Mouse (Mus musculus) heart, embryonic 13.5 days (tissue): ENCODE results near the gene Cldn19. TPM values are rescaled to one million over a fixed set of nuclear protein-coding genes. Genes with fewer than 3 reads are reported as not detected.

Source experiments
- ATAC-seq: fragments of 200-750 bp; cut with Nextera tagmentation; 2 replicates; pipeline ENCODE4 v1.8.0; 2017; ENCODE audit warnings: moderate TSS enrichment; ENCODE audit not compliant: insufficient number of reproducible peaks, low FRiP score, low TSS enrichment; ENCODE audit errors: extremely low read depth
- H3K27ac ChIP-seq: fragments of 300-500 bp; sonication (generic); replicated peaks from 2 replicates; pipeline ENCODE4 v1.5.1; 2015; ENCODE audit warnings: moderate library complexity, mild to moderate bottlenecking, inconsistent platforms
- H3K27me3 ChIP-seq: fragments of 300-500 bp; sonication (generic); replicated peaks from 2 replicates; pipeline ENCODE4 v1.6.1; 2015; ENCODE audit warnings: mild to moderate bottlenecking, inconsistent platforms
- H3K36me3 ChIP-seq: fragments of 300-500 bp; sonication (generic); 2 replicates; pipeline ENCODE4 v1.6.1; 2015; ENCODE audit warnings: mild to moderate bottlenecking, inconsistent platforms
- H3K4me1 ChIP-seq: fragments of 300-500 bp; sonication (generic); 2 replicates; pipeline ENCODE4 v1.6.1; 2015; ENCODE audit warnings: inconsistent platforms
- H3K4me2 ChIP-seq: fragments of 300-500 bp; sonication (generic); 2 replicates; pipeline ENCODE4 v1.6.1; 2015; ENCODE audit warnings: inconsistent platforms, mild to moderate bottlenecking, moderate library complexity
- H3K4me3 ChIP-seq: fragments of 300-500 bp; sonication (generic); 2 replicates; pipeline ENCODE4 v1.5.1; 2015; ENCODE audit warnings: moderate library complexity, mild to moderate bottlenecking, inconsistent platforms
- H3K9ac ChIP-seq: fragments of 300-500 bp; sonication (generic); 2 replicates; pipeline ENCODE4 v1.6.1; 2015; ENCODE audit warnings: inconsistent platforms, mild to moderate bottlenecking, moderate library complexity
- H3K9me3 ChIP-seq: fragments of 300-500 bp; sonication (generic); 2 replicates; pipeline ENCODE4 v1.6.1; 2016; ENCODE audit warnings: inconsistent platforms
- WGBS: fragments of 180-500 bp; shearing (Covaris S2); methylation state at CpG from one replicate; pipeline ENCODE4 v1.1.7; 2015; ENCODE audit warnings: mixed read lengths; 5-methylcytosine and 5-hydroxymethylcytosine counted together
- polyA plus RNA-seq: library from polyadenylated mRNA; unstranded; fragments of >200 nt; fragmentation: Nextera tagmentation; extraction: Ambion mirVana; gene quantifications from 2 replicates; pipeline ENCODE4 v1.2.1, GENCODE M21; 2015

Gene Cldn19
- not detected in 2 replicates for polyA plus RNA-seq

DNA sequence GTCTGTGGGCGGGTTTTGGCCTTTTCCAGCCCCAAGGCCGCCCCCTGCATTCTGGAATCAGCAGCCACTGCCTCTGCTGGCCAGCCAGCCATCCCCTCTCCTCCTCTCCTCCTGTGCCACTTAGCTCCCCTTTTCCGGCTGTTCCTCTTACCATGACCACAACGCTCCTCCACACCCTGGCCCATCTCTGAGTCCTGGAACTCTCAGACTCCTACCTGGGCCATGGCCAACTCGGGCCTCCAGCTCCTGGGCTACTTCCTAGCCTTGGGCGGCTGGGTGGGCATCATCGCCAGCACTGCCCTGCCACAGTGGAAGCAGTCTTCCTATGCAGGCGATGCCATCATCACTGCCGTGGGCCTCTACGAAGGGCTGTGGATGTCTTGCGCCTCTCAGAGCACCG is at the start of gene Cldn19:
Gene Cldn19, plus strand, starts transcription at position 64 of the 400 bp plus-strand sequence.
- H3K36me3 ChIP-seq, result no peaks in the 10 kb centered on the region
- ATAC-seq, result no peak
- 83% methylated on average over 12 of the region's 12 CpGs for WGBS
- no peaks in the 10 kb centered on the region for H3K9me3 ChIP-seq
- no peak within 1 kb of the TSS for H3K4me2 ChIP-seq
- H3K4me3 ChIP-seq, result no peak within 1 kb of the TSS
- peak within 1 kb of the TSS; percentile 24; the same call in 1 of the 2 replicates for H3K9ac ChIP-seq
- no peak within 1 kb of the TSS for H3K27ac ChIP-seq
- H3K4me1 ChIP-seq, result peaks cover 21% of the 10 kb centered on the region
- H3K27me3 ChIP-seq, result no peaks in the 10 kb centered on the region

DNA sequence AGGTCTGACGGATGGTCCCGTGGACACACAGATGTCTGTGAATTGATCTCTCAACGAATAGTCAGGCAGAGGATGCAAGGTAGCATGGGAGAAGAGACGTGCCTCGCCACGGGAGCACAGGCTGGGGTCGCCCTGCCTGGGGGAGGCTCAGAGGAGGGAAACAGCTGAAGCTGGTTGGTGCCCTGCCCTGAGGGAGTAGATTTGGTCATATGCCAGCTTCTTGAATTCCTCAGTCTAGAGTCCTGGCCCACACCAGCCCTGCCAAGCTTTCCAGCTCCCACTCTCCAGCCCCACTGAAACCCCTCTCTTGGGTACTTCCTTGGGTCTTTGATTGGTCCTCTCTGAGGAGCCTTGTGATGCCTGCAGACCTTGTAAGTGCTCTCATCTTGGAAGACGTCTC is 38.5 kb upstream of the Cldn19 start:
- no peak overlapping the region for H3K4me2 ChIP-seq
- 63% methylated on average over 8 of the region's 8 CpGs for WGBS
- H3K9ac ChIP-seq, result no peak overlapping the region
- no peaks in the 10 kb centered on the region for H3K9me3 ChIP-seq
- ATAC-seq, result no peak
- no peak overlapping the region for H3K27ac ChIP-seq
- H3K4me1 ChIP-seq, result peaks cover 25% of the 10 kb centered on the region
- H3K36me3 ChIP-seq, result no peaks in the 10 kb centered on the region
- no peaks in the 10 kb centered on the region; the same call in 1 of the 2 replicates for H3K27me3 ChIP-seq
- no peak overlapping the region for H3K4me3 ChIP-seq

DNA sequence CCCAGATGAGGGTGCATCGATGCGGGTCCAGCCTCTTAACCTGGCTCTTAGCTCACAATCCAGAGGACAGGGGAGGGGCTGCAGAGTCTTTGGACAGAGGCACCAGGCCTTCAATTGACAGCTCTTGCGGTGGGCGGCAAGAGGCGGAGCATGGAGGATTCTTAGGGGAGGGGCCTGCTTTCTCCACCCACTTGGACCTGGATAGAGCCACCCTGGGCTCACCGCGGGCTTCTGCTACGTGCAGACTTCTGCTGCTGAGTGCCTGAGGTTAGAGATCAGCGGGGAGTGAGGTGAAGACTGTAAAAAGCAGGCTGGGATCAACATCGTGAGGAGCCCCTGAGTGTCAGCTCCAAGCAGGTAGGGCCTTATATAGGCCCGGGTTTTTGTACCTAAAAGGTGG is 37.0 kb upstream of the Cldn19 start, which contains the start of gene Tmem269:
Gene Tmem269, minus strand, starts transcription at position 49 of the 400 bp plus-strand sequence.
- Histone ChIP-seq H3K4me2 (no peak within 1 kb of the TSS), H3K36me3 (no peaks in the 10 kb centered on the region; the same call in 1 of the 2 replicates), H3K4me3 (no peak within 1 kb of the TSS), H3K9ac (no peak within 1 kb of the TSS), H3K27ac (no peak within 1 kb of the TSS), H3K9me3 (no peaks in the 10 kb centered on the region), H3K27me3 (no peaks in the 10 kb centered on the region; the same call in 1 of the 2 replicates), H3K4me1 (peaks cover 25% of the 10 kb centered on the region)
- no peak for ATAC-seq
- 12% methylated on average over 11 of the region's 11 CpGs for WGBS

DNA sequence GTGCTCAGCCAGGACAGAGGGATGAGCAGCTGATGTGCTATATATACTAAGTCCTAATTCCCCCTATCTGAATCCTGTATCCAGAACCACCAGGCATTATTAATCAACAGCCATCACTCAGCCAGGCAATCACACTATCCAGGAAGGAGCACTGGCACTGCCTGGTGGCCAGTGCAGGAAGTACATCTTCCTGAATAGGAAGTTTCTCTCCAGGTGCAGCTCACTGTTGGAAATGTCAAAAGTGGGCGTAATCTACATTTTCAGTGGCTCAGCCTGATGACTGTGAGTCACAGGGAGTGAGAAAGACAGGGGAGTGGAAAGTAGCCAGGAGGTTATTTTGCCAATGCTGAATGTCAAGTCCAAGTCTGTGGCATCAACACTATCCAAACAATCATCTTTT is 31.5 kb upstream of the Cldn19 start:
- ATAC-seq, result no peak
- 87% methylated on average over 1 of the region's 1 CpGs for WGBS

DNA sequence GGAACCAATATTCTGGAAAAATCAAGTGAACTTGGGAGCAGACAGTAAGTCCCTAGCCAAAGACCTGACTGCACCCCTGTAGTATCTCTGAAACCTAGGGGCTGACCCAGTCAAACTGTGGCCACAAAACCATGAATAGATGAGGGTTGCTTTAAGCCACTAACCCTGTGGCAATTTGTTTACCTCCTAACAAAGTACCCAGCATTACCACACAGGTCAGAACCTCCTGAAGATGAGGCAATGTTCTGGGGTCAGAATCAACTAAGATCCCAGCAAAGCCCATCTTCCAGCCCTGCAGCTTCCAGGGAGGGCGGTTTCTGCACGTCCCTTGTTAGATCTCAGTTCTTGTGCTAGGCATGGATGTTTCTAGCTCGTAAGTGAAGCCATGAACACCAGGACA is 30.7 kb upstream of the Cldn19 start:
- Histone ChIP-seq H3K27ac (no peak overlapping the region), H3K9ac (no peak overlapping the region), H3K27me3 (no peaks in the 10 kb centered on the region), H3K4me3 (no peak overlapping the region), H3K4me2 (no peak overlapping the region), H3K9me3 (no peaks in the 10 kb centered on the region), H3K4me1 (no peaks in the 10 kb centered on the region), H3K36me3 (peaks cover 56% of the 10 kb centered on the region)
- no peak for ATAC-seq
- WGBS, result 79% methylated on average over 3 of the region's 3 CpGs

More for the DNA sequence above, 31.5 kb upstream of the Cldn19 start:
- no peaks in the 10 kb centered on the region for H3K27me3 ChIP-seq
- H3K4me3 ChIP-seq, result no peak overlapping the region
- no peaks in the 10 kb centered on the region for H3K9me3 ChIP-seq
- no peak overlapping the region for H3K27ac ChIP-seq
- 0 out of 2 replicates have a peak, but pooled peaks cover under 1% of the 10 kb centered on the region for H3K4me1 ChIP-seq
- no peak overlapping the region for H3K9ac ChIP-seq
- no peak overlapping the region for H3K4me2 ChIP-seq
- H3K36me3 ChIP-seq, result peaks cover 55% of the 10 kb centered on the region

DNA sequence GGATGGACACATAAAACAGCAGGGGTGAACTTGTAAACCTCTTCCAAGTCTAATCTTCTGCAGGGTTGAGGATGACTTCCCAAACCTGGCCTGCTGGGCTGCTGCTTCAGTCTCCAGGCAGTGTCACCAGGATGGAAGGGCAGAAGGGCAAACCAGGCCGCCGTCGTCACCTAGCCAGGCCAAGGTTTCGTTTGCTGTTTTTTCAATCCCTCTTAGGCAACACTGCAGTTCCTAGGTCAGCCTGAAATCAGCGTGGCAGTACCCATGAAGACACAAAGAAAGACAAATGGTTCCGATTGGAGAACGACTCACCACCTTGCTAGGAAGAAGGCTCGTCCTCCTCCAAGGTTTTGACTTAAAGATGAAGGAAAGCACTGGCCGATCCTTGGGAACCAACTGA is 29.5 kb upstream of the Cldn19 start:
- Histone ChIP-seq H3K9me3 (no peaks in the 10 kb centered on the region), H3K4me1 (no peaks in the 10 kb centered on the region), H3K27ac (no peak overlapping the region), H3K36me3 (peaks cover 56% of the 10 kb centered on the region), H3K27me3 (no peaks in the 10 kb centered on the region), H3K4me2 (no peak overlapping the region), H3K9ac (no peak overlapping the region), H3K4me3 (no peak overlapping the region)
- no peak for ATAC-seq
- WGBS, result 82% methylated on average over 9 of the region's 9 CpGs

DNA sequence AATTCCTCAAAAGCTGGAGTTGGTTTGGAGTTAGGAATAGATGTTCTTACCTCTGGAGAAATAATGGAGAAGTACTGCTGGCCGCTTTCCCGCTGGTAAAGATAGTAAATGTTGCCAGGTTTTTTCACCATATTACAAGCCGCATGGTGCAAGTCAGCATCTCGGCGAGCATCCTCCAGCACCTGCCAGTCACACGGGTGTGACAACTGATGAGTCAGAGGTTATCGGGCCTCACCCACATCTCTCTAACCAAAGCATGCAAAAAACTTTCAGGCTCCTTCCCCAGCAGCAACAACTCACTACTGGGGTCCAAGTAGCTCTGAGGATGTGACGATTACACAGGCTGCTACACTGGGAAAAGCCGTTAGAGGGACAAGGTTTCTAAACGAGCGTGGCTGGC is 28.5 kb upstream of the Cldn19 start:
- 88% methylated on average over 11 of the region's 11 CpGs for WGBS
- H3K36me3 ChIP-seq, result peaks cover 56% of the 10 kb centered on the region
- H3K4me2 ChIP-seq, result no peak overlapping the region
- no peak overlapping the region for H3K9ac ChIP-seq
- no peaks in the 10 kb centered on the region for H3K27me3 ChIP-seq
- H3K27ac ChIP-seq, result no peak overlapping the region
- no peak for ATAC-seq
- no peaks in the 10 kb centered on the region for H3K9me3 ChIP-seq
- H3K4me3 ChIP-seq, result no peak overlapping the region
- H3K4me1 ChIP-seq, result peaks cover 6% of the 10 kb centered on the region

DNA sequence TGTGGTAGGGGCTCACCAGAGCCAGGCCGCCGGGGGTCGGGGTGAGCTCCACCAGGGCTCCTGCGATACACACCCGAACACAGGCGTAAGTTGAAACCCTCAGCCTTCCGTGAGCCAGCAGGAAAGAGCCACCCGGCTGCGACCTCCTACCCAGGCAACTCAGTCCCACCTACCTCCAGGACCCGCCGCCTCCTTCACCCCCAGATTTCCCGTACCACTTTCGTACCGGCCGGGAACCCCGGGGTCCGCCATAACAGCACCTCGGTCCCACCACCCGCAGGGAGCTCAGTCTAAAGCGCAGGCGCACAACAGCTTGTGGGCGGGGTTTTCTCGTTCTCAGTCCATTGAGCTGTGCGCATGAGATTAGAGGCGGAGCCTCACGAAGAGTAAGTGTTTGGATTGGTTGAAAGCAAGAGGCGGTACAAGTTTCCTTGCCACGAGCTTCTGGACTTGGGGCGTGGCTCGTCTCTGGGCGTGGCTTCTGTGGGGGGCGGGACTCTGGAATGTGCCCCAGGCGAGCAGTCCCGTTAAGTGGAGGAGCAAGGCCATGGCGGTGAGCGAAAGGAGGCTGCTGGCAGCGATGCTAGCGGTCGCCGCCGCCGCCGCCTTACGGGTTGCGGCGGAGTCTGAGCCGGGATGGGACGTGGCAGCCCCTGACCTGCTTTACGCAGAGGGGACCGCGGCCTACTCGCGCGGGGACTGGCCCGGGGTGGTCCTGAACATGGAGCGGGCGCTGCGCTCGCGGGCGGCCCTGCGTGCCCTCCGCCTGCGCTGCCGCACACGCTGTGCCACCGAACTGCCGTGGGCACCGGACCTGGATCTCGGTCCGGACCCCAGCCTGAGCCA is 22.6 kb upstream of the Cldn19 start, which contains the start of the genes AU022252 and P3h1:
Gene AU022252, minus strand, starts transcription at position 303 of the 846 bp plus-strand sequence.
Gene P3h1, plus strand, starts transcription at position 506 of the 846 bp plus-strand sequence.
- peak within 1 kb of the TSS; percentile 94 for H3K9ac ChIP-seq
- peak within 1 kb of the TSS; percentile 89 for H3K4me2 ChIP-seq
- peak; percentile 95 for ATAC-seq
- peaks cover 34% of the 10 kb centered on the region for H3K36me3 ChIP-seq
- H3K9me3 ChIP-seq, result no peaks in the 10 kb centered on the region
- H3K27me3 ChIP-seq, result no peaks in the 10 kb centered on the region
- H3K27ac ChIP-seq, result peak within 1 kb of the TSS; percentile 75
- H3K4me1 ChIP-seq, result peaks cover 22% of the 10 kb centered on the region
- under 1% methylated on average over 71 of the region's 71 CpGs for WGBS
- peak within 1 kb of the TSS; percentile 89 for H3K4me3 ChIP-seq

DNA sequence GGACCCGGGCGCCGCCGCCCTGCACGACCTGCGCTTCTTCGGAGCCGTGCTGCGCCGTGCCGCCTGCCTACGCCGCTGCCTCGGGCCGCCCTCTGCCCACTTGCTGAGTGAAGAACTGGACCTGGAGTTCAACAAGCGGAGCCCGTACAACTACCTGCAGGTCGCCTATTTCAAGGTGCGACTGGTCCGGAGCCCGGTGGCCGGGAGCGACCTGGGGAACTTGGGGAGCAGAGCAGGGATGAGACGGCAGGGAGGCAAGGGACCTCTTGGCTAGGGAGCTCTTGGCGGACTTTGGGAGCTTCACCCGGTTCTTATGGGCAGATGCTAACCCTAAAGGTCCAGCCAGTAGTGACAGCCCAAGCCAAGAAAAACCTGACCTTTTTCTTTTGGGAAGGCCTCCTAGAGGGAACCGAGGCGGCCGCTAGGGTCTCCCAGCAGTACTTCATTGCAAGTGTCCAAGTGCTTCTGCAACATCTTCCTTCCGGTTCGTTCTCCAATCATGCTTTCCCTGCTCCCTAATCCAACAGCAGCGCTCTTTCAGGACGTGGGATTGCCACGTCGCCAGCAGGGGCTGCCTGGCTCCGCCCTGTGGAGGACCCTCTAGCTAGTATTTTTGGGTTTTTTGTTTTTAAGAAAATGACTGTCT is 21.8 kb upstream of the Cldn19 start:
- H3K4me1 ChIP-seq, result peaks cover 22% of the 10 kb centered on the region
- H3K27ac ChIP-seq, result peak overlapping the region; percentile 75
- WGBS, result 1% methylated on average over 36 of the region's 36 CpGs
- H3K36me3 ChIP-seq, result peaks cover 31% of the 10 kb centered on the region
- no peaks in the 10 kb centered on the region for H3K27me3 ChIP-seq
- H3K4me2 ChIP-seq, result peak overlapping the region; percentile 89
- peak overlapping the region; percentile 94 for H3K9ac ChIP-seq
- no peak for ATAC-seq
- H3K4me3 ChIP-seq, result peak overlapping the region; percentile 89
- no peaks in the 10 kb centered on the region for H3K9me3 ChIP-seq

DNA sequence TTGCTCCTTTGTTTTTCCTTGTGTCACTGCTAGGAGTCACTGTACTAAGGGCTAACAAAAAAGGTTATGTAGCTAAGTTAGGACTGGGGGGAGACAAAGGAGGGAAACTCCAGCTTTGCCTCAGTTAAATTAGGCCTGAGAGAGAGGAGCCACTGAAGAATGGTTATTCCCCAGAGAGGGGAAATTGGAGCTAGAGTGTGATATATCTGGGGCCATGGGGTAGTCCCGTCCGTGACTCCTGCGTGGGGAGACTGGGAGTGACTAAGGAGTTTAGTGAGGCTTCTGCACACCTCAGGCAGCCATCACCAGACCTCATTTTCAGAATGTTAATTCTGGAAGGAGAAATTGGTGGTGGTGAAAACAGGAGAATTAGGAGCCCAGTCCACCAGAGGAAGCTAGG is 20.9 kb upstream of the Cldn19 start:
- ATAC-seq, result no peak
- Histone ChIP-seq H3K4me2 (peak overlapping the region; percentile 89), H3K9ac (peak overlapping the region; percentile 94), H3K27me3 (no peaks in the 10 kb centered on the region), H3K4me3 (peak overlapping the region; percentile 89), H3K9me3 (no peaks in the 10 kb centered on the region), H3K4me1 (peaks cover 29% of the 10 kb centered on the region), H3K27ac (no peak overlapping the region; the same call in 1 of the 2 replicates), H3K36me3 (peaks cover 34% of the 10 kb centered on the region)
- whole genome bisulfite sequencing, result 63% methylated on average over 3 of the region's 3 CpGs

DNA sequence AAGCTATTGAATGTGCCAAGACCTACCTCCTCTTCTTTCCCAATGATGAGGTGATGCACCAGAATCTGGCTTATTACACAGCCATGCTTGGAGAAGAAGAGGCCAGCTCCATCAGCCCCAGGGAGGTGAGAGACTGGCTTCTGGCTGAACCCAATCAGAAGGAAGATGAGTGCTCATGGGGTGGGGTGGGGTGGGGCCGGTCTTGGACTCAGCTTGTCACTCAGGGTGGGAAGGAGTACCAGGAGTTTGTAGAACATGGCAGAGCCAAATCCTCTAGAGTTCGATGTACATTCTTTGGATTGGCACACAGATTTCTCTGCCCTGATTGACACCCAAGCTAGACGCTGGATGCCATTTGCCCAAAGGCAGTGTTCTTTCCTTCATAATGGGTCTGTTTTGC is 16.6 kb upstream of the Cldn19 start:
- peaks cover 76% of the 10 kb centered on the region for H3K36me3 ChIP-seq
- H3K4me2 ChIP-seq, result no peak overlapping the region
- no peaks in the 10 kb centered on the region for H3K9me3 ChIP-seq
- no peak overlapping the region for H3K27ac ChIP-seq
- 55% methylated on average over 3 of the region's 3 CpGs for WGBS
- H3K9ac ChIP-seq, result no peak overlapping the region
- H3K4me3 ChIP-seq, result no peak overlapping the region
- no peak for ATAC-seq
- H3K4me1 ChIP-seq, result peaks cover 21% of the 10 kb centered on the region
- no peaks in the 10 kb centered on the region for H3K27me3 ChIP-seq
